Mouse (Mus musculus): ENCODE results near the gene A630001G21Rik.
A peak's percentile ranks its signal among the peaks of the same experiment; 100 is the strongest.

DNA sequence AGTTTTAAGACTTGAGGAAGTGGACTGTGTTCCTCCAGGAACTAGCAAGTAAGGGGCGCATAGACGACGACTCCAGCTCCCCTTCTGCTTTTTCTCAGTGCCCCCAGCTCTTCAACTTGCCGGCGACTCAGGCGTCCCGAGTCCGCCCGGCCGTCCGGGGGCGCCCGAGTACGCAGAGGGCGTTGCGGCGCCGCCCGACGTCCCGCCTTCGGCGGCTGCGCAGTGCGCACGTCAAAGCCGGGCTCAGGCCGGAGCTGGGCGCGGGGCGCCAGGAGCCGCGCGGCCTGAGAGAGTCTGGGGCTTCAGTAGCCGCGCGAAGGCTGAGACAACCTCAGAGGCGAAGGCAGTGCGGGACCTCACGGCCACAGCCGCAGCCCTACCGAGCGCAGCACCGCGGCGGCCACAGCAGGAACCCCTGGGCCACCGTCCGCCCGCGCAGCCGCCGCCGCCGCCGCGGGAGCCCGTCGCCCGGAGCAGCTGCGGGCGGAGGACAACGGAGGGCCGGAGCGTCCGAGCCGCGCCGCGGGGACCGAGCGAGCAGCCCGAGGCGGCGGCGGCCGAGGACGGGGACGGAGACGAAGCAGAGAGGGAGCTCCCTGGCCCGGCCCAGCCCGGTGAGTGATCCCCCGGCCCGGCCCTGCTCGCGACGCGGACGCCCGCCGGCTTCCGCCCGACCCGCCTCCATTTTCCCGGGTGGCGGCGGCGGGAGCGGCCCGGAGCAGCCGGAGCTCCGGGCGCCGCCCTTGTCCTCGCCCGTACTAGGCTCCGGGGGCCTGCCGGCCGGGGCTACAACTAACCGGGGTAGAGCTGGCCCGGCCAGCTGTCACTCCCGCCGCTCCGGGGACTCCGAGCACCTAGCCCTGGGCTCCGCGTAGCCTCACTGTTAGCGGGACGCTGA is 15.0 kb upstream of the A630001G21Rik start, which contains the start of gene Cab39:
- peak; percentile 62; the same call in 1 of the 2 replicates for TF ChIP-seq CTCF (IDR thresholded peaks at IDR 0.05; ENCODE audit: extremely low read depth, insufficient read depth, insufficient read length, insufficient replicate concordance)
- peak; percentile 83 for TF ChIP-seq POLR2A (IDR thresholded peaks at IDR 0.05; ENCODE audit: low read depth, low read length)

Measured in spleen, adult 2 months (tissue).